Mouse (Mus musculus) lung, postnatal 0 days (tissue): ENCODE measurements around the gene Elovl1.

ENCODE experiments used
- CTCF ChIP-seq: IDR thresholded peaks from 2 replicates; pipeline ENCODE4 v1.5.1; 2016; ENCODE audit warnings: antibody characterized with exemption, mild to moderate bottlenecking
- EP300 ChIP-seq: IDR thresholded peaks from 2 replicates; pipeline ENCODE4 v1.6.1; 2016; ENCODE audit warnings: antibody characterized with exemption, mild to moderate bottlenecking, control low read depth

DNA sequence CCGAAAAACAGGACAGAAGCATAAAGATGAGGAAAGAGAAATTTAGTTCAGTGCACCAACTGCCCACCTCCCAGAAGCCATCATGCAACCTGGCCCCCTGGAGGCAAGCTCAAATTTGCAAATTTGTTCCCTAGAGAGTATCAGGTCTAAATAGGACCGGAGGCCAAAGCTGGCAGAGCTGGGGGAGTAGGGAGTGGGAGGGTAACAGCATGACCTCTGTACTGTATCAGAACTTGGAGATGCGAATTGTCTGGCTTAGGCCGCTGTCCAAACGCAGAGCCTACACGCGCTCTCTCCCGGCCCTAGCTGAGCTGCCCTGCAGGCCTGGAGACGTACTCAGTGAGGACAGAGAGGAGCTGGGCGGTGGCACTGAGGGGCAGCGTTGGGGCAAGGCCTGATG lies 37.7 kb upstream of the Elovl1 start:
- TF ChIP-seq CTCF (no peak), EP300 (no peak)
